In the genomic region with DNA sequence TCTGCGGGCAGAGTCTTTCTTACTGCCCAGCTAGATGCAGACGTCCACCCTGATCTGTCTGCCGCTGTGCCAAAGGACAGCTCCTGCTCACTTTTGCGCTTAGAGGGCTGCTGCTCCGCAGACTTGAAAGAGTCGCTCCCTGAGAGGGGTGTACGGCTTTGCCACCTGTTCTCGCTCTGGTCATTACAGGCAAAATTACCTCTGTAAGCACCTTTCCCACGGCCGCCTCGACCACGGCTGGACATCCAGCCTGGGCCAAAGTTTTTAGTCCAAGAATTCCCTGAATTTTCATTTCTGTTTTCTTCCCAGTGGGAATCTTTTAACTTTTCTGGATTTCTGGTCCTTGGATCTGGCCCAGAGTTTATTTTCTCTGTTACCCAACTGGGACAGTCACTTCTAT, we compare ENCODE assay signal across 13 mouse cellular contexts.
"Had no signal": no experiment of that assay in that cellular context is flagged by ENCODE, and none has a peak within 500 bp of the region (broad histone marks: within the 10 kb centered on the region; RNA-seq: fewer than 3 reads in every experiment).

No protein-coding gene starts in this region.

- H3K9ac ChIP-seq: limb, embryonic 12.5 days; limb, embryonic 15.5 days; liver, embryonic 13.5 days had no signal

- H3K4me3 ChIP-seq: limb, embryonic 12.5 days; limb, embryonic 15.5 days; liver, embryonic 13.5 days had no signal

- H3K27ac ChIP-seq: limb, embryonic 12.5 days; limb, embryonic 15.5 days; liver, embryonic 13.5 days had no signal

- H3K4me2 ChIP-seq: limb, embryonic 12.5 days; limb, embryonic 15.5 days; liver, embryonic 13.5 days; midbrain, embryonic 11.5 days had no signal

- H3K9me3 ChIP-seq: limb, embryonic 12.5 days; limb, embryonic 15.5 days; liver, embryonic 13.5 days had no signal

- DNase-seq: kidney, postnatal 14 days; kidney, postnatal 4 days; left cerebral cortex, postnatal 4 days; liver, embryonic 13.5 days; lung, adult 2 months; lung, postnatal 14 days; lung, postnatal 4 days; midbrain, embryonic 14.5 days; thymus, adult 18-20 months; thymus, postnatal 36 days had no signal

- H3K4me1 ChIP-seq: limb, embryonic 12.5 days; limb, embryonic 15.5 days; liver, embryonic 13.5 days had no signal

- H3K27me3 ChIP-seq: limb, embryonic 12.5 days; limb, embryonic 15.5 days; liver, embryonic 13.5 days had no signal
